Mouse (Mus musculus): ENCODE results near the gene Lum. TPM values are rescaled to one million over a fixed set of nuclear protein-coding genes. Genes with fewer than 3 reads are reported as not detected.
A peak's percentile ranks its signal among the peaks of the same experiment; 100 is the strongest.

Lum gene
- total RNA-seq (2012; rRNA removed): not detected in 2 replicates
- total RNA-seq (2014; rRNA removed): not detected in 2 replicates
- polyA plus RNA-seq (2012; ENCODE audit: insufficient read length, low read depth): not detected in 2 replicates

- in situ Hi-C loops (cut with MboI; ENCODE audit: low pct_ligation_motif_present, low pct_unique_long_range_greater_than_20kb, low sequenced_read_pairs): no loop called here
- no peak within 1 kb of the TSS; the same call in 1 of the 2 replicates for H3K4me2 ChIP-seq (ENCODE audit: insufficient read depth, low read depth, poor library complexity, severe bottlenecking)
- H3K79me2 ChIP-seq (replicated peaks; ENCODE audit: control insufficient read depth, extremely low read depth, insufficient read depth, poor library complexity, severe bottlenecking): no peaks in the 10 kb centered on the region
- H3K4me3 ChIP-seq (replicated peaks in 1 of 3; ENCODE audit: low read depth in 2 of 3, low read length in 2 of 3, poor library complexity in 1 of 3): no peak within 1 kb of the TSS
- peaks cover 0 to 8% of the 10 kb centered on the region in 2 experiments; a peak in 1 of 4 replicates for H3K4me1 ChIP-seq (ENCODE audit: control insufficient read depth in 1 of 2, insufficient read depth in 2 of 2)
- no peaks in the 10 kb centered on the region for H3K36me3 ChIP-seq (replicated peaks in 1 of 2; ENCODE audit: control insufficient read depth in 1 of 2, insufficient read depth in 1 of 2, low read length in 1 of 2)
- H3K27ac ChIP-seq (ENCODE audit: insufficient read depth, low read depth): no peak within 1 kb of the TSS
- dilution Hi-C loops (cut with MboI; ENCODE audit: extremely low pct_ligation_motif_present, extremely low pct_unique_long_range_greater_than_20kb, low sequenced_read_pairs): no loop called here
- H3K27me3 ChIP-seq (replicated peaks): no peaks in the 10 kb centered on the region
- no peak within 1 kb of the TSS for H3K9ac ChIP-seq (ENCODE audit: insufficient read depth, low read depth)
- H3K9me3 ChIP-seq (replicated peaks; ENCODE audit: low read length): no peaks in the 10 kb centered on the region
- TF ChIP-seq CHD2 (IDR thresholded peaks at IDR 0.05; ENCODE audit: low read length) (no peak), ZNF384 (IDR thresholded peaks at IDR 0.05; ENCODE audit: low read depth, low read length) (peak; percentile 66)
- DNase-seq (ENCODE audit: extremely low read depth): no peak
Observed at GRCm38 (mm10) chr10:97564957-97565856, at the start of gene Lum. Lum (plus strand) TSS chr10:97565128.

DNA sequence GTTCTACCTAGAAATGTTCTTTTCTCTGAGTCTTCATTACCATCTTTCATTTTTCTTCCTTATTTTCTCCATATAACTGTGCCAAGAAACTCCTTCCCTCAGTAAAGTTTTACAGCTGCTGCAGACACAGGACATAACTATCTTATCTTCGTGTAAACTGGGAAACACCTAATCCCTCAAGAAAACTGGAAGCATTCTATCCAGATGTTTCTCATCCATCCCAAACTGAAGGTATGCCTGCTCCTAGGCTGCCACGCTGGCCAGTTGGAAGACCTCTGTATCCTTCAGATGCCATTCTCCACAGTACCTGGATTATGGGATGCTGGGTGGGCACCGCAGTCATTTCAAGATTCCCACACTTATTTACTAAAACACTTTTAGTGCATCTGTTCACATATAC is 41.6 kb upstream of the Lum start:
- H3K9ac ChIP-seq (ENCODE audit: insufficient read depth, low read depth): no peak overlapping the region
- no peak for DNase-seq (ENCODE audit: extremely low read depth)
- TF ChIP-seq SIN3A (IDR thresholded peaks at IDR 0.05; ENCODE audit: low read length): no peak
- no peak for TF ChIP-seq IRF4 (IDR thresholded peaks at IDR 0.05; ENCODE audit: low read depth, low read length)
- TF ChIP-seq EP300 (IDR thresholded peaks at IDR 0.05; ENCODE audit: low read length): no peak

GRCm38 (mm10) chr10:97535697-97536096 is 29.2 kb upstream of the Lum start:
- Histone ChIP-seq H3K4me2 (ENCODE audit: insufficient read depth, low read depth, poor library complexity, severe bottlenecking) (no peak overlapping the region), H3K36me3 (replicated peaks in 1 of 2; ENCODE audit: control insufficient read depth in 1 of 2, insufficient read depth in 1 of 2, low read length in 1 of 2) (no peaks in the 10 kb centered on the region), H3K4me1 (ENCODE audit: control insufficient read depth in 1 of 2, insufficient read depth in 2 of 2) (peaks cover 2 to 4% of the 10 kb centered on the region in 2 experiments; a peak in 2 of 4 replicates), H3K27me3 (replicated peaks) (no peaks in the 10 kb centered on the region), H3K4me3 (replicated peaks in 1 of 3; ENCODE audit: low read depth in 2 of 3, low read length in 2 of 3, poor library complexity in 1 of 3) (no peak overlapping the region), H3K79me2 (replicated peaks; ENCODE audit: control insufficient read depth, extremely low read depth, insufficient read depth, poor library complexity, severe bottlenecking) (no peaks in the 10 kb centered on the region), H3K27ac (ENCODE audit: insufficient read depth, low read depth) (no peak overlapping the region), H3K9me3 (replicated peaks; ENCODE audit: low read length) (no peaks in the 10 kb centered on the region), H3K9ac (ENCODE audit: insufficient read depth, low read depth) (no peak overlapping the region)
- in situ Hi-C loops (cut with MboI; ENCODE audit: low pct_ligation_motif_present, low pct_unique_long_range_greater_than_20kb, low sequenced_read_pairs) (no loop called here), dilution Hi-C loops (cut with MboI; ENCODE audit: extremely low pct_ligation_motif_present, extremely low pct_unique_long_range_greater_than_20kb, low sequenced_read_pairs) (no loop called here)
- DNase-seq (ENCODE audit: extremely low read depth): no peak
- TF ChIP-seq E2F4 (IDR thresholded peaks at IDR 0.05; ENCODE audit: insufficient replicate concordance, low read depth, low read length) (no peak), PAX5 (IDR thresholded peaks at IDR 0.05; ENCODE audit: low read length) (no peak), RAD21 (IDR thresholded peaks at IDR 0.05; ENCODE audit: low read depth, low read length) (no peak), TBP (conservative IDR thresholded peaks at IDR 0.05; ENCODE audit: low read depth, low read length) (no peak), BHLHE40 (IDR thresholded peaks at IDR 0.05; ENCODE audit: low read depth, low read length) (no peak), USF1 (IDR thresholded peaks at IDR 0.05; ENCODE audit: low read depth, low read length) (no peak), SMC3 (IDR thresholded peaks at IDR 0.05; ENCODE audit: low read depth, low read length) (no peak), JUND (conservative IDR thresholded peaks at IDR 0.05; ENCODE audit: low read depth, low read length) (no peak), CHD2 (IDR thresholded peaks at IDR 0.05; ENCODE audit: low read length) (no peak), NELFE (IDR thresholded peaks at IDR 0.05; ENCODE audit: low read depth, low read length) (no peak), EP300 (IDR thresholded peaks at IDR 0.05; ENCODE audit: low read length) (no peak), CTCF (conservative IDR thresholded peaks at IDR 0.05 in 1 of 2, IDR thresholded peaks at IDR 0.05 in 1 of 2; ENCODE audit: low read depth in 2 of 2, low read length in 2 of 2) (no peak), ZMIZ1 (IDR thresholded peaks at IDR 0.05; ENCODE audit: low read depth, low read length) (no peak), MEF2A (IDR thresholded peaks at IDR 0.05; ENCODE audit: borderline replicate concordance, low read depth, low read length) (no peak), MAZ (IDR thresholded peaks at IDR 0.05; ENCODE audit: low read depth, low read length) (no peak), ETS1 (conservative IDR thresholded peaks at IDR 0.05; ENCODE audit: low read depth, low read length) (no peak), ZC3H11A (IDR thresholded peaks at IDR 0.05; ENCODE audit: low read depth, low read length) (no peak), ZNF384 (IDR thresholded peaks at IDR 0.05; ENCODE audit: low read depth, low read length) (no peak), NRF1 (IDR thresholded peaks at IDR 0.05; ENCODE audit: low read depth, low read length) (no peak), GABPA (IDR thresholded peaks at IDR 0.05; ENCODE audit: insufficient replicate concordance, low read depth, low read length) (no peak)

More for the DNA sequence above, 41.6 kb upstream of the Lum start:
- Histone ChIP-seq H3K36me3 (replicated peaks in 1 of 2; ENCODE audit: control insufficient read depth in 1 of 2, insufficient read depth in 1 of 2, low read length in 1 of 2) (no peaks in the 10 kb centered on the region), H3K4me1 (ENCODE audit: control insufficient read depth in 1 of 2, insufficient read depth in 2 of 2) (no peaks in the 10 kb centered on the region), H3K79me2 (replicated peaks; ENCODE audit: control insufficient read depth, extremely low read depth, insufficient read depth, poor library complexity, severe bottlenecking) (no peaks in the 10 kb centered on the region), H3K27ac (ENCODE audit: insufficient read depth, low read depth) (no peak overlapping the region), H3K9me3 (replicated peaks; ENCODE audit: low read length) (no peaks in the 10 kb centered on the region), H3K4me3 (replicated peaks in 1 of 3; ENCODE audit: low read depth in 2 of 3, low read length in 2 of 3, poor library complexity in 1 of 3) (no peak overlapping the region), H3K27me3 (replicated peaks) (no peaks in the 10 kb centered on the region), H3K4me2 (ENCODE audit: insufficient read depth, low read depth, poor library complexity, severe bottlenecking) (no peak overlapping the region)
- dilution Hi-C loops (cut with MboI; ENCODE audit: extremely low pct_ligation_motif_present, extremely low pct_unique_long_range_greater_than_20kb, low sequenced_read_pairs) (no loop called here), in situ Hi-C loops (cut with MboI; ENCODE audit: low pct_ligation_motif_present, low pct_unique_long_range_greater_than_20kb, low sequenced_read_pairs) (no loop called here)

All from CH12.LX (cell line).